Mouse (Mus musculus) 416B (cell line): ENCODE results near the gene Haghl.
A peak's percentile ranks its signal among the peaks of the same experiment; 100 is the strongest.

Experiments
- DNase-seq: peaks from one replicate; pipeline ENCODE4 v3.0.0; 2011; ENCODE audit warnings: low read depth

Gene Haghl

DNA sequence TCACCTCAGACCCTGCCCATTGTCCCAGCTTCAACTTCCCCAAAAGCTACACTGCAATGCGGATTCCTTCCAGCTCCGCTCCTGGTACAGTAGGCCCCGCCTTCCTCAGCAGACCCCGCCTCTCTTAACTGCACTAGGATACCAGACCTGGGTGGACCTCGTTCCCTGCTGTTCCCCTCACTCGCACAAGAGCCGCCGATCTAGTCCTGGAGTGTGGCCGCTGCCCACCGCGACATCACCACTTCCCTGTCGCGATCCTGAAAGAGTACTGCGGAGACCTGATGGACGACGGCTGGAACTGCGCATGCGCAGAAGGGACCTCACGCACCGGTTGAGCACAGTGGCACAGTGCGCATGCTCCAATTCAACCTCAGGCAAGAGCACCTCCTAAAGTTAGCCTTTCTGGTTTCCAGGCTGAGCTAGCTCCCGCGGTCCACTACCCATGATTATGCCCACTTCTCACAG lies at the start of gene Haghl:
Gene Haghl (minus strand): TSS at position 393 of the 465 bp plus-strand sequence.
- peak; percentile 97 for DNase-seq

DNA sequence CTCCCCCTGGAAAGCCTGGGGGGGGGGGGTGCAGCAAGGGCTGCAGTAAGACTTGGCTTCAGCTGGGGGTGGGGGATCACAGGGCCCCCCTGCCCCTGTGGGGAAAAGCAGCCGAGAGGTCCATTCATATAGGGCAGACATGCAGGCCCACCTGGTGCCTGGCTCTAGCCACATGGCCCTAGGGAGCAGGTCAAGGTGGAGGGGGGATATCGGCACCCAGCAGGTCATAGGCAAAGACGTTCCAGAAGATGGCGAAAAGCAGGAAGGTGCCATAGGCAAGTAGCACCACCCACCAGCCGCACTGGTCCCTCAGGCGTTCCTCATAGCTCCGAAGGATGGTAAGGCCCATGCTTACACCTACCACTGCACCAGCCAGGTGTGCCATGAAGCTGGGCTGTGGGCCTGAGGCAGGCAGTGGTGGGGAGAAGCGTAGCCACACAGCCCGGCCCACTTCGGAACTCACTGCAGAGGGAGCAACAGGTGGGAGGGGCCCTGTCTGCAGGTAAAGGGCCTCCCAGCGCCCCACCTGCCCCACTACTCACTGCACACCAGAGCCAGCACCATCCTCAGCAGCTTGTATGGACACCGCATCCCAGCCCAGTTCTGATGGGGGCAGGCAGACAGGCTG lies 49.2 kb upstream of the Haghl start:
- no peak for DNase-seq

- DNase-seq, result no peak
Observed at GRCm38 (mm10) chr17:25833961-25834594, 48.6 kb upstream of the Haghl start.

DNA sequence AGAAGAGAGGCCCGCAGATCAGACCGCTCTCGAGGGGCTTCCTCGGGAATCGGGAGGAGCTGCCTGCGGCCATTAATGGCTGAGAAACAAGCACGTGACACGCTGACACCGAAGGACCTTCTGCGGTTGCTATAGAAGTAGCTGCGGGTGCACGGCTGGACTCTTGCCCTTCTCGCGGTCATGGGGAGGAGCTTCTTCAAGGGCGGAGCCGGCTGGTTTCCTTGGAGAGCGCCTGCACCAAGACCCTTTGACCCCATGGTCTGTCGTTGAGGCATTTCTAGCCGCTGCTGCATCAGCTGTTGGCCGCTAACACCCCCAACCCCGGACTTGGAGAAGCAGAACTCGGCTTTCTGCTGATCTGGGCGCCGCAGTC lies 47.8 kb upstream of the Haghl start, which contains the start of gene Stub1:
Gene Stub1 (minus strand): TSS at position 114 of the 373 bp plus-strand sequence.
- DNase-seq, result peak; percentile 99

GRCm38 (mm10) chr17:25832436-25833290 lies 47.2 kb upstream of the Haghl start:
- DNase-seq, result peak; percentile 100

- DNase-seq, result peak; percentile 80
Observed at GRCm38 (mm10) chr17:25831451-25832281, 46.2 kb upstream of the Haghl start.

DNA sequence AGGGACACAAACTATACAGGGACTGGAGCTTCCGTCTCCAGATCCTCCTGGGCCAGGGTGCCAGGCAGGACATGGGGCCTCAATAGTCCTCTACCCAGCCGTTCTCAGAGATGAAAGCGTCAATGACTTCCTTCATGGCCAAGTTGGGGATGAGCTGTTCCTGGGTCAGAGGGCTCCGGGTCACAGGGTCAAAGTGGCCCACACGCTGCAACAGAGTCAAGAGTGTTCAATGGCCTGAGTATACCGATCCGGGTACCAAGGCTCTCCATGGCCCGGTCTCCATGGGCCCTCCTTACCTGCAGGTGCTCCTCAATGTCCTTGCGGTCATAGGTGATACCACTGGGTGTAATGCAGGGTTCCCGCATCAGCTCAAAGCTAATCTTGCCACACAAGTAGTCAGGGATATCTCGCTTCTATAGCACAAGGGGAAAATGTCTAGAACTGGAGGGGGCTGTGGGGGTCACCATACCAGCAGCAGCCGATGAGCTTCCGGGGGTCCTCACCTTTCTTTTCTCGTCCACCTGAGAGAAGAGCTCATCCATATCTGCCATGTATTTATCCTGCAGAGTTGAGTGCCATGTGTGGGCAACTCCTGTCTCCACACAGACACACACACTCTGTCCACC lies 45.4 kb upstream of the Haghl start:
- DNase-seq, result no peak

DNA sequence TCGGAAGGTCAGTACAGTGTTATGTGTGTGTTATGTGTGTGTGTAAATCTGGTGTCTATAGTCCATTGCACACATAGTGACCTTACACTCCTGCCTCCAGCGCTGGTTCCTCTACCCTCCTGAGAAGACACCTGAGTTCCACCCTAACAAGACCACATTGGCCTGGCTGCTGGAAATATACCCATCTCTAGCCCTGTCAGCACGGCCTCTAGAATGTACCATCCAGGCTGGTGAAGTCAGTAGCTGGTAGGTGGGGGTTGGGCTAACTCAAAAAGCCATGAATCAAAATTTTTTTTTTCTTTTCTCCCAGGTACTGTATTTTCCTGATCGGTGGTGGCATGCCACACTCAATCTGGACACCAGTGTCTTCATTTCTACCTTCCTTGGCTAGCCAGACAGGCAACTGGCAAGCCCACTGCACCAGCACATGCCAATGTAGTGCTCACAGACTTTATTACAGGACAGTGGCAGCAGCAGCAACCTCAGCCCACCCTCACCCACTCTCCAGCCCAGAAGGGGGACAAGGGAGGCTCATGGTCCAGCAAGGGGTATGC lies 44.8 kb upstream of the Haghl start:
- no peak for DNase-seq

- no peak for DNase-seq
Observed at GRCm38 (mm10) chr17:25829558-25830017, 44.1 kb upstream of the Haghl start.

DNA sequence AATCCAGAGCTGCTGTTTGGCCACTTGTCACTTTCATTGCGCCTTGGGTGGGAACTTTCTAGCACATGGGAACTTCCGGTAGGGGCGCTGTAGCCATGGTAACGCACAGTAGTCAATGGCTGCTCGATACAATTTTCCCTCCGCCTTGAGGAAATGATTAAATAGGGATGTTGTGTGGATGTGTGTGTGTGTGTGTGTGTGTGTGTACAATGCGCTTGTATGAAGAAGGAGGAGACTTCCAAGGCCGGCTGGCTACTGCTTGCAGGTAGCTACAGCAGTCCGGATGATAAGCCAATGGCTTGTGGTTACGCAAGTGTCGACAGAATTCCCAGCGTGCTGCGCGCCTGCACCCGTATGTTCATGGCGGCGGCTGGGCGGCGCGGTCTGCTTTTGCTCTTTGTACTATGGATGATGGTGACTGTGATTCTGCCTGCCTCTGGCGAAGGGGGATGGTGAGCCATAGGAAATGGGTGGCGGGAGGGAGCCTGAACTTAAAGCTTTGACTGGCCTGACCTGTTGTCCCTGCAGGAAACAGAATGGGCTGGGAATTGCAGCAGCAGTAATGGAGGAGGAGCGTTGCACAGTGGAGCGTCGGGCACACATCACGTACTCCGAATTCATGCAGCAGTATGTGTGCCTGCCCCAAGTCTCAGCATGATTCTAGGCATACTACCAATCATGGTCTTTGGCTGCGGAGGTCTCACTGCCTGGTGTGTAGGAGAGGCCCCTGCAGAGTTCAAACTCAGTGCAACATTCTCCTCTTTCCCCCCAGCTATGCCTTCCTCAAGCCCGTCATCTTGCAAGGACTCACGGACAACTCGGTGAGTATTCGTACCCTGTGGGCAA lies 43.5 kb upstream of the Haghl start, which contains the start of gene Jmjd8:
Gene Jmjd8 (plus strand): TSS at position 156 of the 846 bp plus-strand sequence.
- no peak for DNase-seq

GRCm38 (mm10) chr17:25828223-25828594 lies 42.7 kb upstream of the Haghl start:
- no peak for DNase-seq

DNA sequence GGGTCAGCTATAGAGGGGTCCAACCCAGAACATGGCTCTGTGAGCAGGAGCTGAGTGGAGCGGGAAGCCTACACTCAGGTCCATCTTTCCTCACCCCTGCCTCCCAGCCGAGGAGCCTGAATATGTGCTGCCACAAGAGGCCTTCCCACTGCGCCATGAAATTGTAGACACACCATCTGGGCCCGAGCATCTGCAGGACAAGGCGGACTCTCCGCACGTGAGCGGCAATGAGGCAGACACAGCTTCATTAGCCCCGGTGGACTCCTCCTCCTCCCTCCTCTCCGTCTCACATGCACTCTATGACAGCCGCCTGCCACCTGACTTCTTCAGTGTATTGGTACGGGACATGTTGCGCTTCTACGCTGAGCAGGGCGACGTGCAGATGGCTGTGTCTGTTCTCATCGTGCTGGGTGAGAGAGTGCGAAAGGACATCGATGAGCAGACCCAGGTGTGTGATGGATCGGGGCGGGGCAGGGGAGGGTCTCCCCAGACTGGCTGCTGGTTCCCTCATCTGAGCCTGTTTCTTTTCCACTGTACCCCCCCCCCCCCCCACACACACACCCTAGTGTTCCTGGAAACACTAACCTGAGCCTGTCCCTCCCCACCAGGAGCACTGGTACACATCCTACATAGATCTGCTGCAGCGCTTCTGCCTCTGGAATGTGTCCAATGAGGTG lies 42.2 kb upstream of the Haghl start:
- no peak for DNase-seq

- no peak for DNase-seq
Observed at GRCm38 (mm10) chr17:25827011-25827410, 41.5 kb upstream of the Haghl start.

GRCm38 (mm10) chr17:25825984-25826570 lies 40.6 kb upstream of the Haghl start:
- no peak for DNase-seq

GRCm38 (mm10) chr17:25825311-25825710 lies 39.8 kb upstream of the Haghl start:
- no peak for DNase-seq

DNA sequence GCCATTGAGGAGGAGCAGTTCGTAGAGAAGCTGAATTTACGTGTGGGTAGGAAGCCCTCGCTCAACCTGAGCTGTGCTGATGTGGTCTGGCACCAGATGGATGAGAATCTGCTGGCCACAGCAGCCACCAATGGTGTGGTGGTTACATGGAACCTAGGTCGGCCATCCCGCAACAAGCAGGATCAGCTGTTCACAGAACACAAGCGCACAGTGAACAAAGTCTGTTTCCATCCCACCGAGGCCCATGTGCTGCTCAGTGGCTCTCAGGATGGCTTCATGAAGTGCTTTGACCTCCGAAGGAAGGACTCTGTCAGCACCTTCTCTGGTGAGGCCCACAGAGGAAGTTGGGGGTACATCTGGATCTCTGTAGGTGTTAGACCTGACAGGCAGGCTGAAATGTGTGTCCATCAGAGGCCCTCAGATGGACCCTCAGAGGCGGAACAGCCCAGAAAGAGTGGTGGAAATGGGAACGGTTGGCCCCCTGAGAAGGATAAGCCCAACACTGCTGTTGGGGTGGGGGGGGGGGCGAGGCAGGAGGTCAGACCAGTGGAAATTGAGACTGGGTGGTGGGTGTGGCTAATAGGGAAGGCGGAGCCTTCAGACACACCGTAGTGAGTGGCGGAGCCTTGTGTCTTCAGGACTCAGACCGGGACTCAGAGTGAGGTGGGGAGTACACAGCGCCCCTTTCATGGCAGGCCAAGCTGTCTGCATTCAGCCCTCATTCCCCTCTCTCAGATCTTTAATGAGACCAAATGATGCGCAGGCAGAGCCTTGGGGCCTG lies 39.1 kb upstream of the Haghl start:
- DNase-seq, result no peak

GRCm38 (mm10) chr17:25823452-25823851 lies 38.0 kb upstream of the Haghl start, which contains the start of gene Wdr24:
TSS of gene Wdr24 (plus strand) at chr17:25823627.
- DNase-seq, result peak; percentile 95
